Mouse (Mus musculus): Measurements from ENCODE around the gene Rhebl1.
"Not testable (repeated sequence)": the region's sequence is repeated elsewhere in the genome, so short reads cannot be mapped to it uniquely, and the experiment has no call there.

Rhebl1 gene

DNA sequence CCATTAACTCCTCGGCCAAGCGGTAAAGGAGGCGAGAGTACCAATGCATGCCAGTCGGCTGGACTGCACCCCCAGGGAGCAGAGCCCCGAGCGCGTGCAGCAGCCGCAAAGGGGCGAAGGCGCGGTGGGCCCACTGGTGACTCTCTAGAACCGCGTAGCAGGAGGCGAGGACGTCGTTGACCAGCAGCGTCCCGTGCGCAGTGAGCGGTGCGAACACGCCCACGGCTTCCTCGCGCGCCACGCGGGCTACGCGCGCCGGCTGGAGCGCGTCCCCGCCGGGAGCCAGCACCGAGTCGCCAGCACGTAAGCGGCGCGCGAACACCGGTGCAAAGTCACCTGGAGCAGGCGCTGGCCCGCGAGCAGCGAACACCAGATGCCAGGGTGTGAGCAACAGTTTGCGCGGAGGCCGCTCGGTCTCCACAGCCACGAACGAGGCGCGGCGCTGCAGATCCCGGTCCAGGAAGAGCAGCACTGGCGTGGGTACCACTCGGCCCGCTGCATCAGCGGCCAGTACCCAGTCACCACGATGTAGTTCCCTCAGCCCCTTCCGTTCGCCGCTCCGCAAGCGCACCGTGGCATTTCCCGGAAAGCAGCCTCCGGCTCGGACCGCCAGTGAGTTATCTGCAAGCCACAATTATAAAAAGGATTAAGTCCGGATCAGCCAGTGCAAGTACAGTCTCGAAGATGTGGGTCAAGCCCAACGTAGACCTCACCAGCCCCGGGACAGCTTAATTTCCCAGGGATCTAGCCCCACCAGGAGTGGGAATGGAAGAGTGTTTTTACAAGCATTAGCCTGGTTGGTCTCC lies at the start of gene Rhebl1:
Rhebl1 (minus strand) TSS at position 601 of the 806 bp plus-strand sequence.
- DNase-seq = peak; percentile 57 to 68

DNA sequence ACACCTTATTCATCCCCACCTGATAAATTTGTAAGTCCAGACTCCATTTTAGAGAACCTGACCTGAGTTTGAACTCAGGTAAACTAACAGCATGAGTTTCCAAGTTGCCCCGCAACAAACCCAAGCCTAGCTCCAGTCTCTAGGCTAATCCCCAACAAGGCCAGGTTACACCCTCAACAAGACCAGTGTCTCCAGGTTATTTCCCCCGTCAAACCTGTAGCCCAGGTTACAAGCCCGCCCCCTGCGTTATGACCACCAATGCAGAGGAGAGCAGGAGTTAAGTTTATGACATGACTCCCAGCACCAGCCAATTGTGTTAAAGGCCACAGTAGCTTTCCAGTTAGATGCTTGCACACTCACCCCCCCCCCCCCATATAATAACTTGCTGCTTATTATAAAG lies 48.8 kb upstream of the Rhebl1 start:
- DNase-seq = no peak

DNA sequence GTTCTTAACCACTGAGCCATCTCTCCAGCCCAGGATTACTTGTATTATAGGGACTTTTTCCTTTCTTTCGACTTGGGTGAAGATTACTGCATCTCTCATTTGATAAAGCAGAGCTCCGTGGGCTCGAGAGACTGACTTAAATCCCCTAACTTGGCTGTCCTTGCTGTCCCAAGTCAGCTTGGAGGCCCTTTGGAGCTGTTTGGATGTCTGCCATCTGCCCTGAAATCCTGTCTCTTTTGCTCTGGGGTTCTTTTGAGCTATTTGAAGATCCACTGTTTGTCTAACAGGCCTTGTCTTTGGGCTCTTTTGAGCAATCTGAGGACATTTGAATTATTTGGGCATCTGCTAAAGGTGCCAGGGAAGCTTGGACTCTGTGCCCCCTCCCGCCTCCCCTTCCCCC lies 47.7 kb upstream of the Rhebl1 start:
- no peak for DNase-seq

DNA sequence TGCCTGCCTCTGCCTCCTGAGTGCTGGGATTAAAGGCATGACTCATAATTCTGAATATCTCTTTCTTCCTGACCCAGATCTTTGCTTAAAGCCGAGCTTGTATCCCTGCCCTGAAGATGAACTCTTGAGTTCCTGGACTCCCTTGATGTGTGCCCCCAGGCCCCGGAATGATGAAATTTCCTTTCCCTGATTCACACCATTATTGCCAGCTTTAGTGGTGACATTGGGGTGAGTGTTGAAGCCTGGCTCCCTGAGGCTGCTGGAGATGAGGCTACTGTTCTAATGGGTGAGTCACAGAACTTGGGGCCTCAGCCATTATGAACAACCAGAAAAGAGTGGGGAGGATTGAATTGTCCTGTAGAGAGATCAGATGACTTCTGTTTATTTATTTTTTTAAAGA lies 47.2 kb upstream of the Rhebl1 start:
- DNase-seq = no peak

DNA sequence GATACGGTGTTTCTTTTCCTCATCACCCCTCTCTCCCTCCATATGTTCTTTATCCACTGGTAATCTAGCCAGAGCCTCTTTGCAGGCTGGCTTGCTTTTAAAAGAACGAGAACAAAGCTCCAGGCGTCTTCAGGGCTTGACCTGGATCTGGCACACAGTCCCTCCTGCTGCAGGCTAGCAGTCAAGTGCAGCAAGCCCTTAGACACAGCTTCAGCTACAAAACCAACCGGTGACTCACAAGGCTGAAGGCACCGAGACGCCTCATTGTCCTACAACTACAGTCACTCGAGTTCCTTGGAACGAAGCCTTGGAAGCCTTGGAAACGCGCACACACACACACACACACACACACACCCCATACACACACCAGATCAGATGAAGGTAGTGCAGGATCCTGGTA lies 46.5 kb upstream of the Rhebl1 start:
- no peak for DNase-seq

DNA sequence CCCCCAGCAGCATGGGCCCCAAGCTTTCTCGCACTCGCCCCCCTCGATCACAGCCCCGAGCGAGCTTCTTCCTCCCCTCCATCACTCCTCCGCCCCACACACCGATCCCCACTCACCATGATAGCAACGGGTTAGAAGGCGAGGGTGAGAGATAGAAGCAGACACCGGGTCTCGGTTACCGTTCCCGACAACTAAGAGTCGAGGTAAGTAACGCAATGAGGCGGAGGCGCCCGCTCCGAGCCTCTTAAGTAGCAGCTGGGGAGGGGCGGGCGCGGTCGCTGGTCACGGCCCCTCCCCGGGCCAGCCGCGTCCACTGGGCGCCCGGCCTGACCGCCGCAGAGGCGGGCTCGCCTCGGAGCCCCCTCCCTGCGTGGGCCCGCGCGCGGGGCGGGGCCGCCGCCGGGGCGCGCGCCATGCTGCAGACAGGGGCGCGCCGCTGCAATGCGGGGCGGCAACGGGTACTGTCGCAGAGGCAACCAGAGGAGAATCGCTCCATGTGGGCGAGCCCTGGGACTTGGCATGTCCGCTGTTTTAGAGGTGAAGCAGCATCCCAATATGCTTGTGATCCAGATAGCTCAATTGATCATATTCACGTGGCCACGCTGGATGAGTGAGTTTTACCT lies 40.0 kb upstream of the Rhebl1 start, which contains the start of gene Tuba1b:
Tuba1b (minus strand) TSS at position 349 of the 623 bp plus-strand sequence.
- peak; percentile 94 to 98 for DNase-seq

DNA sequence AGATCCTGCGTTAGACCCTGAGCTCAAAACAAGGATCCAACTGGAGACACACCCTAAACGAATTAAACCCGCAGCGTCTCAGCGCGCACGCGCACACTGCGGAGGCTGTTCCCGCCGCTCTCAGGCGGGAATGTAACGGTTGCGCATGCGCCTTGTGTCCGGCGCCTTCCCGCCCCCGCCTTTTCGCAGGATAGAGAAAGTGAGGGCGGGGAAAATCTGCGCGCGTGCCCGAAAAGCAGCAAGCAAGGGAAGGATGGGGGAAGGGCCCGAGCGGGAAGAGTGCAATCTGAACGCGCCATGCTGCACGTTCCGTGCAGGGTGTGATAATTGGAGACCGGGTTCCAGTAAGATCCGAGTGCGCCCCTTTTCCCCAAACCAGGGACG lies 39.5 kb upstream of the Rhebl1 start:
- DNase-seq = peak; percentile 96 to 97

DNA sequence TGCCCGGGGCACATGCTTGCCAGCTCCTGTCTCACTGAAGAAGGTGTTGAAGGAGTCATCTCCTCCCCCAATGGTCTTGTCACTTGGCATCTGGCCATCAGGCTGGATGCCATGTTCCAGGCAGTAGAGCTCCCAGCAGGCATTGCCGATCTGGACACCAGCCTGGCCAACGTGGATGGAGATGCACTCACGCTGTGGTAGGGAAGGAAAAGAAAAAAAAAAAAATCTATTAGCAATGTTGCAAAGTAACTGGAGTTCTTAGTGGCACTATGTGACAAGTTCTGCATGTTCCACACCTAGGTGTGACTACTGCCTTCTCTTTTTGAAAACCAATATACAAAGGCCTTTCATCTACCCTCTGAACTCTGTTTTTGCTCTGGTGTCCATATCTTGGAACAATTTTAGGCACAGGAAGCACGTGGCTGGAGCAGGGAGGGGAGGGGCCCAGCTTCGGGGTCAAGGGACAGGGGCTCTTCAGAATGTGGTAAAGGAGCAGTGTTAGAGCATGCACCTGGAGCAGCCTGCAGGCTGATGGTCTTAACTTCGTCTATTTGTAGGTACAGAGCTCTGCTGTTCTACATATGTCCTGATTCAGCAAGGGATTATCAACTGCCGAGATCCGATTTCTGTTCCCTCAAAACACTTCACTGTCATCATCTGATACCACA lies 38.8 kb upstream of the Rhebl1 start:
- not testable (repeated sequence) for DNase-seq

DNA sequence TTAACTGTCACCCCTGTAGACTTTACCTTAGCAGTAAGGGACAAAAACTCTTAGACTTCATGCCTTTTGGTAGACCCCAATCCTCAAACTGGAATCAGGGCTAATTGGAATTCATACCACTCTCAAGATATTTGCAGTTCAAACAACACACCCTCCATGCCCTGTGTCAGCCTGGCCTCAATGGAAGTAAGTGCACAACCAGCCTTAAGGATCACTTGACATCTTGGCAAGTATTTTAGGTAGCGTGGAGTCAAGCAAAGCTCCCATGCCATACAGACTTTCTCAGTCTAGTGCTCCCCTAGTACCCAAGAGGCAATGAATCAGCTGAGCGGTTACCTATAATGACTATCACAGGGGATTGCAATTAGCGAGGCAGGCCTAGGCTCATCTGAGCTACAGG lies 36.7 kb upstream of the Rhebl1 start:
- peak in 1 of 2 experiments; percentile 15 for DNase-seq

DNA sequence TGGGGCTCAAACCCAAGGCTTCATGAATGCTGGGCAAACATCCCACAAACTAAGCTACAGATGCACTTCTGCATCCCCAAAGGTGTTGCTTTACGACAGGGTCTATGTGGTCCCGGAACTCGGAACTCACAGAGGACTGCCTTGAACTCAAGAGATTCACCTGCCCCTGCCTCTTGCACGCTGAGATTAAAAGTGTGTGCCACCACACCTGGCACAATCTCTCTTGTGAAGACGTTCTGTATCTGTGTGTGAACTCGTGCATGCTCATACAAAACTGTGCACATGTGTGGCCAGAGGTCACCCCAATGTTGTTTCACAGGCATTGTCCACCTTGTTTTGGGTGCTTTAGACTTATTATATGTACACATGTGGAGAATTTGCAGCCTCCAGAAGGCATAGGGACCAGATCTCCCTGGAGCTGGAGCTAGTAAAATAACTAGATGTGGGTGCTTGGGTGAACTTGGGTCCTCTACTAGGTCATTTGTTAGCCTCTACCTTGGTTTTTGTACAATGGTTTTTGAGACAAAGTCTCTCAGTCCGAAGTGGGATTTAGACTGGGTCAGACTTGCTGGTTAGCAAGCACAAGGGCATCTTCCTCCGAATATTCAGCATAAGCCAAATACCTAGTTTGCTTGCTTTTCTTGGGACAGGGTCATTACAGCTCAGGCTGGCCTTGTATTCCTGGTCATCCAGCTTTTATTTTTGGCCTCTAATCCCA lies 35.8 kb upstream of the Rhebl1 start:
- no peak for DNase-seq

DNA sequence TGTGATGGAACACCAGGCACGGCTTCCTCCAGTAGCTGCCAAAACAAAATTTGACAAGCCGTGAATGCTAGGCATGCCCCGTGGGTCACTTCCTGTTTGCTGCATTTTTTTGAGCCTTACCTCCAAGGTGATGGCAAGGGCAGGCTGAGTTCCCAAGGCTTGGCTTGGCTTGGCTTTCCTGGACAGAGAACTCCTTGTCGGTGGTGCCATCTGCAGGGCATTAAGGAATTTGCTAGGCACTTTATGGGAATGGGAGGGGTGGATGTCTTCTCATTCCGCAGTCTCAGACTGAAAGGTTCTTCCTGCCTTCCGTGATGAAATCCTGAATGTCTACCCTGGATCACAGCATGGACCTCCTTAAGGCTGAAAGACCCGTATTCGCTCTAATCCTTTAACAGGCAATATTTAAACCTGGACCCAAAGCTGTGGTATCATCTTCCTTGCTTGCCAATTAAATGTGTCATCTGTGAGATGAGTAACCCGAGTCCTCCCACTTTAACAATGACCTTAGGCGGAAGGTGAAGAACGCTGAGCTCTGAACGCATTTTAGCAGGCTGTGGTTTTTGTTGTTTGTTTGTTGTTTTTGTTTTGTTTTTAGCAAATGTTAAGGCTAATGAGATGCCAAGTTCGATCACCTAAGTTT lies 34.4 kb upstream of the Rhebl1 start:
- peak; percentile 77 to 83 for DNase-seq

DNA sequence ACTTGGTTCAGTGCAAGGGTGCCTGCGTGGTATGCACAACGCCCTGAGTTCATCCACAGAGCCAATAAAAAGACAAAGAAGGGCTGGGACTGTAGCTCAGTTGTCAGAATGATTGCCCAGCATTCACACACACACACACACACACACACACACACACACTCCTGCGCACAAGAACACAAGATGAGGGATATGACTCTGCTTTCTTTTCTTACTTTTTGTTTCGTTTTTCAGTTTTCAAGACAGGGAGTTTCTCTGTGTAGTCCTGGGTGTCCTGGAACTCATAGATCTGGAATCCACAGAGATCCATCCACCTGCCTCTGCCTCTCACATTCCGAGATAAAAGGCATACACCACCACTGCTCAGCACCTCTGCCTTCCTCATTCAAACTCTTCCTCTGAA lies 33.2 kb upstream of the Rhebl1 start:
- no peak for DNase-seq

DNA sequence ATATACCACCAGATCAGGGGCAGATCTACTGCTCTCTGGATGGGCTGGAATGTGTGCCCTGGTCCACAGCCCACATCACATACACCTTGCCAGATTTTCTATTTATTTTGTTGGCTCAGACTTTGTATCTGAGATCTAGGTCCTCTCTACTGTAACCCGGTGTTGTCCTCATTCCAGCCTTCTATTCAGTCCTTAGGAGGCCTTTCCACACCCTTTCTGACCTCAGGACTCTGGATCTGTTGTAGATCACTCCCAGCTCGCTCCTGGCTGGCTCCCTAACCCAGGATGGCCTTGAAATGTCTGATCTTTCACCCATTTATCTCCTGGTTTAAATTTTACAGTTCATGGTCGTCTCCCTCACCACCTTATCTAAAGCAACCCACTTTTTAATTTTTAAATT lies 30.3 kb upstream of the Rhebl1 start:
- no peak for DNase-seq

DNA sequence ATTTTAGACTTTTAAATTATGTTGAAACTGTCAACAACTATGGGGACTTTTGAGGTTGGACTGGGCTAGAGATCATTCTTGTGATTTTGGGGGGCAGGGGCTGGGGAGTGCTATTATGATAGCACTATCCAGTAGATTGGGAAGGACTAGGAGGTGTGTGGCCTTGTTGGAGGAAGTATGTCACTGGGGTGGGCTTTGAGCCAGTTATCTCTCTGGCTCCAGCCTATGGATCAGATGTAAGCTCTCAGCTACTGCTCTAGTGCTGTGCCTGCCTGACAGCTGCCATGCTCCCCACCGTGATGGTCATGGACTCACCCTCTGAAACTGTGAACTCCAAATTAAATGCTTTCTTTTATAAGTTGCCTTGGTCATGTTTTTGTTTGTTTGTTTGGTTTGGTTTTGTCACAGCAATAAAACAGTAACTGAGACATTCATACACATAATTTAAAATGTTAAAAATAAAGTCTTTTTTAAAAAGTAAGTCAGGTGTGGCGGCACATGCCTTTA lies 28.7 kb upstream of the Rhebl1 start:
- no peak for DNase-seq

DNA sequence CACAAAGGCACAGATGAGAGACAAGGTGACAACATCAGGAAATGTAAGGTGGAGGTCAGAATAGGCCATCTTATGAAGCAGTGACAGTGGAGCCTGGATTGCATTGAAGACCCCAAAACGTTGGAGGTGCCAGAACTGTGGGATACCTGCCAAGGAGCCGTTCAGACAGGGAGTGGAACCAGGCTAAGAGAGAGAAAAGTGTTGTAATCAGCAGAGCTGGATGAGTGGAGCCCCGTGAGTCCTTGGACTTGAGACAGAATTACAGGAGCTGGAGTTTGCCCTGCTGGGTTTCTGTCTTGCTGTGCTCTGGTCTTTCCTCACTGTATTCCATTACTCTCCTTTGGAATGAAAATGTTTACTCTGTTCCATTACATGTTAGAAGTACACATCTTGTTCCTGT lies 28.2 kb upstream of the Rhebl1 start:
- DNase-seq = peak in 1 of 2 experiments; percentile 13

DNA sequence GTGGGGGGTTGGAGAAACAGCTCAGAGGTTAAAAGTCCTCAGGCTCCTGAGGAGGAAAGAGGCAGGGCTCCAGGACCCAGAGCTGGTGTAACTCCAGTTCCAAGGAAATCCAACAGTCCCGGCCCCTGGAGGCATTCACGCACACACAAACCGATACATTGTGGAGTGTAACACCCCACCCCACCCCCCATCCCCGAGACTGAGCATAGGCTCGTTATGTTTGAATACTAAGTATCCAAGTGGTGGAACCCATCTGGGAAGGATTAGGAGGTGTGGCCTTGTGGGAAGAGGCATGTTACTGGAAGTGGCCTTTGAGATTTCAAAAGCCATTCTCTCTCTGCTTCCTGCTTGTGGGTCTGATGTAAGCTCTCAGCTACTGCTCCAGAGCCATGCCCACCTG lies 27.2 kb upstream of the Rhebl1 start:
- DNase-seq = no peak

DNA sequence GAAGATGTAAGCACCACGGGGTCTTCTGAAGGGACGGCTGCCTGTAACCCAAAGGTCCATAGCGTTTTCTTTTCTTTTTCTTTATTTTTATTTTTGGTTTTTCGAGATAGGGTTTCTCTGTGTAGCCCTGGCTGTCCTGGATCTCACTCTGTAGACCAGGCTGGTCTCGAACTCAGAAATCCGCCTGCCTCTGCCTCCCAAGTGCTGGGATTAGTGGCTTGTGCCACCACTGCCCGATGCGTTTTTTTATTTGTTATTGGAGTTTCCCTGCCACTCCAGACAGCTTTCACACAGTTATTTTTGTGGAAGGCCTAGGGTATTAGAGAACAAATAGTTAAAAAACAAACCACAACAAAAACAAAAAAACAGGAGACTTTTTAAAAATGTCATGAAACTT lies 24.2 kb upstream of the Rhebl1 start:
- not testable (repeated sequence) for DNase-seq

DNA sequence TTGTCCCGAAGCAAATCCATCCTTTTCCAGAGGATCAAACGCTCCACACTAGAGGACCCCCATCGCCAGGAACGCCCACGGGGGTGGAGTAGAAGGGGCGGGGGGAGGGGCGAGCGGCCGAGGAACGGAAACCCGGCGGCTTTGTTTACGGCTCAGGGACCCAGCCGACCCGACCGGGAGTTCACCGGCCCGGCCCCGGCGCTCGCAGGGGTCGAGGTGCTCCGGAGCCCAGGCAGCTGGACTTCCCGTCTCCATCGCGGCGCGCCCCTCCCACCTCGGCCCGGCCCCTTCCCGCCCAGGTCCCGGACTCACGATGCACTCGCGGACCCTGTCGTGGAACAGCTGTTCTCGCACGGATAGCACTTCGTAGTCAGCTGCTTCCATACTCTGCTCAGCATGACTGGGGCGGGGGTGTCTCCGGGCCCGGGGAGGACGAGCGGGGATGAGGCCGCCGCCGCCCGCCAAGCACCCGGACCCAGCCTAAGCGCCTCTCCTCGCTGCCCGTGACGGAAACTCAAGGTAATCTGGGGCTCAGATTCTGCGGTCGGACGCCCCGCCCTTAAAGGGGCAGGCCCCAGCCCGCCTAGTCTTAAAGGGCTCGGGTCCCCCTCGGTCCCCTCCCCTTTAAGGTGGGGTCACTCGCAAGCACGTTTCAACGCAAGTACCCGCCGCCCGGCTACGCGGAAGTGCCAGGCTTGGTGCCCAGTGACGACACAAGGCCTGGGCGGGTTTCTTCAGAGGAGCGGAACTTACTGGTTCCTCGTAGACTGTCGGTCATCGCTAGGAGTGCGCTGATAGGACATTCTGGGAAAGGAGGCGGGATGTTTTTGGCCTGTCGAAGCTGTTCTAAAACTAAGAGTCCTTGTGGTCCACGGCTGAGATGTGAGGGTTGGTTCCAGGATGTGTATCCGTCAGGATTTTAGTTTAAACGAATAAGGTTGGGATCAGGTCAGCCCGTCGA lies 23.5 kb upstream of the Rhebl1 start, which contains the start of gene Lmbr1l:
Lmbr1l (minus strand) TSS at position 694 of the 961 bp plus-strand sequence.
- peak; percentile 99 to 100 for DNase-seq

DNA sequence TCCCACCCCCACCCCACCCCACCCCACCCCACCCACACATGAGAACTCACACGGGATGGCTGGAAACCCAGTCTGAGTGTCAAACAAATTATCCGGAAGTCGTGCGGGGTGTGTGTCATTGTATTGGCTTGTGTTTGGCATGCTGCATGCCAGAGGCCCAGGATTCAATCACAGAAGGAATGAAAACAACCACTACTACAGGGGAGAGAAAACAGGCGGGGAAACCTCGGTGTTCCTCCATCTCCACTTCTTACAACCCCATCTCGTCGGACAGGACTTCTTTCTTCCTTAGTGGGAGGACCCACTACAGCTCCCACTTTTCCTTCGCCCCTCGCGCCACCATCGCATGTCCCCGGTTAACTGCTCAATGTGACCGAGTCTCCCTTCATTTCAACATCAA lies 22.8 kb upstream of the Rhebl1 start:
- peak; percentile 30 to 34 for DNase-seq

DNA sequence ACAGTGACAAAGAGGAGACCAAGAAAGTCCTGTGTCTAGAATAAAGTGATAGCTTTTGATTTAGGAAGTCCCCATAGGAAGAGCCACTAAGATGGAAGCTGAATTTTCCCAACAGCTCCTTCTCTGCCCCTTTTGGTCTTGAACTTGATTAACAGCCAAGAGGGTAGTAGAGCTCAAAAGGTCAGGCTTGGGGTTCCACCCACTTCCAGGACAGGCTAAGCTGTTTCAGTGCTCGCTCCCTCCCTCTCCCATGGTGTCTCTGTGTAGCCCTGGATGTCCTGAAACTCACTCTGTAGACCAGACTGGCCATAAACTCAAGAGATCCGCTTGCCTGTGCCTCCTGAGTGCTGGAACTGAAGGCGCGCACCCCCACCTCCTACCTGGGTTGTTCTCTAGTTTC lies 21.7 kb upstream of the Rhebl1 start:
- no peak for DNase-seq

DNA sequence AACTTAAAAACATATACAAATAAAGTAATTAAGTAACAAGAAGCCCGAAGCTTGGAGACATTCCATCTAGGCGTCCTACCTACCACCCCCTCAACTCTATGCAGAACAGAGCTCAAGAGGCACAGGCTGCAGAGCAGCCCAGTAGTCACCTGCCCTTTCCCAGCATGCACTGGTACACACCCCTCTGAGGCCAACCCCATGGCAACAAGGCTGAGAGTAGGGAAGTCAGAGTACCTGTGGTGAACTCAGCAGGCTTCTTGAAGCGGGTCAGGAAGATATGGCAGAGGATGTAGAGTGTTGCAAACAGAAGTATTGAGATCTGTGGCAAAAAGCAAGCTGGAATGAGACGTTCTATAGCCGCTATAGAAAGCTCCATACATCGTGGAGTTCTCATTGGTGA lies 20.6 kb upstream of the Rhebl1 start:
- no peak for DNase-seq

Measured in lung, postnatal 4 days (tissue).